Mouse (Mus musculus) fibroblast of lung, adult 2 months (primary cell): ENCODE data around the gene Mpzl3.
"Not testable (repeated sequence)": the region's sequence is repeated elsewhere in the genome, so short reads cannot be mapped to it uniquely, and the experiment has no call there.

Experiments used
- DNase-seq: peaks from one replicate; pipeline ENCODE4 v3.0.0-alpha.2; 2011; ENCODE audit warnings: low read depth

The Mpzl3 gene

DNA sequence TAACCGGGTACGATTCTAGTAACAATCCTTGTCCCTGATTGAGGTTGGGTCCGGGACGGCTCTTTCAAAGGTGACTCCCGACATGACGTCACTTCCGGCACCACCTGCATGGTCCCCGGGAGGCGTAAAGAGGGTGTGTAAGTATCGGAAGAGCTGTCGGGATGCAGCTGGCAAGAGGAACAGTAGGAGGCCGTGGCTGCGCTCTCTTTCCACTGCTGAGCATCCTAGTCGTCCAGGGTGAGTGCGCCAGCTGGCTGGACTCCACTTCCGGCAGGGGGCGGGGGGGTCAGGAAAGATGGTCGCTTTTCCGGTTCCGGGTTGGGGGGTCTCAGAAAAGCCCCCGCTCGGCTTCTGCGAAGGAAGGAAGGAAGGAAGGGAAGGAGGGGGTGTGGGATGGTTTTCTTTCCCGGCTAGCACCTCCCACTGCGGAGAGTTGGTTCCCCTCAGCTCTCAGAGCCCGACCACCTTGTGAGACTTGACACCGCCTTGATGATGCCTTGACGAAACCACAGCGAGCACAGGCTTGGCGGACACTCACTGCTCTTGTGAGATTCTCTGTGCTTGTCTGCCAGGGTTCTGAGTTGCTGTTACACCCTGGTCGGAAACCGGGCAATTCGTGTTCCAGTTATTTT is at the start of gene Mpzl3:
TSS of gene Mpzl3 (plus strand) at position 105 of the 632 bp plus-strand sequence.
- DNase-seq = peak; percentile 32

GRCm38 (mm10) chr9:45007404-45007803 is 47.6 kb upstream of the Mpzl3 start:
- DNase-seq = no peak

DNA sequence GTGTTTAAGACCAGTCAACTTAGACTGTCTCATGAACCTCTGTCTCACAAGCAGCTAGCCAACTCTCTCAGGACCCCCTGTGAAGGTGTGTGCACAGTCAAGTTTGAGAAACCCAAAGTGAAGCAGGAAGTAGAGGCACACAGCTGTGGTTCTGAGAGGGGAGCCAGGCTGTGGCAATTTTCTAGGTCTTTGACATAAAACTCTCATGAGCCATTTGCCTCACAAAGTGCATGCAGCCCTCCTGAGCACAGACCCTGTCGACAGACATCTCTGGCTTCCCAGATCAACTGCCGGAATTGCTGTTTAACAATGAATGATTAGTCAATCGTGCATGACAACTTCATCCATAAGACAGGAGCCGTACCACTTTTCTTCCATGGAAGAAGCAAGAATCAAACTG is 46.6 kb upstream of the Mpzl3 start:
- DNase-seq = no peak

DNA sequence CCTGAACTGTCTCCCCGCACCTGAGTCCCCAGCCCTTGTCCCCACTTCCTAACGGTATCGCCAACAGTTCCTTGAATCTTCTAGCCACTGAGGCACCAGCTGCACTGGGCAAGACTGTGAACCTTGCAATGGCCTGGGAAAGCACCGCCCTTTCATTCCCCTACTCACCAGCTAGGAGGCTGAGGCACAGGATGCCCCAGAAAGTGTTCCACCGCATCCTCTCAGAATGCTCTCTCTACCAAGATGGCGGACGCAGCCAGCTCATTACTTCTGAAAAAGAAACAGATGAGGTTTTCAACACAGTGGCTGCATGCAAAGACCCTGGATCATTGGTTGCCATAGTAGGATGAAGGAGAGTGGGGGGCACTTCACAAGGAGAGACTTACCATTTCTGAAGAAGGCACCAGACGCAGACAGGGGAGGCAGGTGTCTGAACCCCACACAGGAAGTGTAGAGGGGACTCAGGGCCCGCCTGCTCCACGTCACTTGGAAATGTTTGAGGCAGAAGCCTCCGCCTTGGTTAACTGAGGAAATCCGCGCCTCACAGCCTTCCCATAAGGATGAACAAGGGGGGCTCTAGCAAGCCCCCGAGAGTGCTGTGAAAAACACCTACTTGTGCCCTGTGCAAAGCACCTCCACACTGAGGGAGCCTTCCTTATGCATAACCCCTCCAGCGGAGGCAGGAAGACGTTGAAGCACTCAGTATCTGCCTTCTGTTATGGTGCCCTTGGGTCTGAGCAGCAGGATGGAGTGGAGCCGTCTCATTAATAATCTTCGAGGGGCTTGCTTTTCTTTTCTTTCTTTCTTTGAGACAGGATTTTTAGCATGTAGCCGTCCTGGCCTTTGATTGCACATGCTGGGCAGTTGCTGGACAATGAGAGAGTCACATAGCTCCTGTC is 45.6 kb upstream of the Mpzl3 start, which contains the start of gene Cd3e:
TSS of gene Cd3e (minus strand) at position 448 of the 899 bp plus-strand sequence.
- no peak for DNase-seq

GRCm38 (mm10) chr9:45010461-45010860 is 44.5 kb upstream of the Mpzl3 start:
- no peak for DNase-seq

- no peak for DNase-seq
These were observed 43.7 kb upstream of the Mpzl3 start for GRCm38 (mm10) chr9:45011291-45011690.

GRCm38 (mm10) chr9:45014879-45015278 is 40.1 kb upstream of the Mpzl3 start:
- DNase-seq = no peak

DNA sequence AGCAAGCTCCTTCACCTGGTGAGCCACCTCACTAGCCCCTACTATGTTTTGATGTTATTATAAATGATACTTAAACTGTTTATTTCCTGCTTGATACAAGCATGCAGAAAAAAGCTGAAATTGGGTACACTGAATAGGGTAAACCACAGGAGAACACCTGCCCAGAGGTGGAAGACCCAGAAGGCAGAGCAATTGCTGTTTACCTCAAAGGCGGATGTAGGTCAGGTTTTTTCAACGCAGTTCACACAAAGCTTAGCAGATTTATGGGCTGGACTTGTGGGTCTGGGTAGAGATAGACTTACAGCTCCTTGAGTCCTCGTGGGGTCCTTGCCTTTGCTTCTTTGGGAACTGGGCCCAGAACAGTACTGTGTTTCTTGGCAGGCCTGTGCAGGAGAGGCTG is 39.1 kb upstream of the Mpzl3 start:
- DNase-seq = no peak

- DNase-seq = no peak
These were observed 37.0 kb upstream of the Mpzl3 start for GRCm38 (mm10) chr9:45018031-45018430.

DNA sequence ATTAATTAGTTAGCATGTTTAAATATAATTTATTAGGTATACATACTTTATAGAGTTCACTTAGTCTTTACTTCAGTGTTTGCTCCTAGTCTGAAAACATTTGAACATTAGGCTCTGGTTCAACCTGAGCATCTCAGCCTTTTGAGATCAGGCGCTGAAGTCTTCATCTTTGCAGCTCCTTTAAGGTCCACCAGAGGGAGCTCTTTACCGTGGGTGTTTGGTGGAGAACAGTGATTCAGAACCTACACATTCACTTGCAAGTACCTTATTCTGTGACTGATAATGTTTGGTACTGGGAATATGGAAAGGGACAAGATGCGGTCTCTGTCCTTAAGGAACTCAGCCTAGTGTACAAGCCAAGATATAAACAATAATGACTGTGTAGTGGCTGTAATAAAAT is 32.2 kb upstream of the Mpzl3 start:
- peak; percentile 28 for DNase-seq

DNA sequence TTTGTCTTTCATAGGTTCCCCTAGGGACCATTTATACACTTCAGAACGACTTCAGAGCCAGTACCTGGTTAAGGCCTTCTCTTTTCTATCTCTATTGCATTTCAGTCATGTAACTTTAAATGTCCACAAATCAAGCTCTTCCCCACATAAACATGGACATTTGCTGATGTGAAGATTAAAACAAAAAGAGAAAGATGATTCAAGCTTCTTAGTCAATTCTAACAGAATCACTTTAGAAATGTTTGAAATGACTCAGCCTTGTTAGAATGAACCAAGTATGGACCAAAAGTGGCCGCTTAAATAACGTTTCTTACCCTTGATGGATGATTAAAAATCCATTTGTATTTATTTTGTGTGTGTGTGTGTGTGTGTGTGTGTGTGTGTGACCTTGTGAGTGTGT is 31.3 kb upstream of the Mpzl3 start:
- DNase-seq = no peak

- no peak for DNase-seq
These were observed 30.8 kb upstream of the Mpzl3 start for GRCm38 (mm10) chr9:45024187-45024586.

DNA sequence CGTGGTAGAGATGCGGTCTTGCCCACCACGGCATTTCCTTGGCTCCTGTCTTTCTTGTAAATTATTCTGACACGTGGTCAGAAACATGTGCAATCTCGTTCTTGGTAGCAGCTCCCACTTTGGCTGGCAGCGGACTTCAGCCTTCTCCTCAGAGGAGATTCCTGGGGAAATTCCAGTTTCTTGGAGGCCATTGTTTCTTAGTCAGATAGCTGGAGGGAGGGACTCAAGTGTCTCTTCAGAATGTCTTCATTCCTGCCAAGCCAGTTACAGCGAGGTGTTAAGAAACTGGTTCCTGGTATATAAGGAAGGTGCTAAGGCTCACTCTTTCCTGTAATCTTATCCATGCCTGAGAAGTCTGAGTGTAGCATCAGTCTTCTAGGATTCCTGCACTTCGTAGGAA is 27.6 kb upstream of the Mpzl3 start:
- no peak for DNase-seq

DNA sequence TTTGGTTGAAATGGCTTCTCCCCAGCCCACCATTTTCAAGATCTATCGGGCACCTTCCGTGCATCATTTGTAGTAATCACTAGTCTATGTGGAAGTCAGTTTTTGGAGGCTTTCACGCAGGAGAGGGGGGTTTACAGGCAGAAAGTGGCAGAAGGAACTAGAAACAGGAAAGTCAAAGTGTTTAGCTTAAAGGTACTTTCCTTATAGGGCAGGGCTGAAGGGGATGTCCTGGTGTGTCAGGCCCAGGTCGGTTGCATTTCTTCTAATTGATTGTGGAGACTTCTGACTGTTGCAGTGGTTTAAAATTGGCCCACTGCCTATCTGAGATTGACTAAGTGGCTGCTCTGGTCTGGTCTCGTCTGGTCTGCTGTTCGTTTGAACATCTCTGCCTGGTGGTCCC is 24.6 kb upstream of the Mpzl3 start:
- no peak for DNase-seq

DNA sequence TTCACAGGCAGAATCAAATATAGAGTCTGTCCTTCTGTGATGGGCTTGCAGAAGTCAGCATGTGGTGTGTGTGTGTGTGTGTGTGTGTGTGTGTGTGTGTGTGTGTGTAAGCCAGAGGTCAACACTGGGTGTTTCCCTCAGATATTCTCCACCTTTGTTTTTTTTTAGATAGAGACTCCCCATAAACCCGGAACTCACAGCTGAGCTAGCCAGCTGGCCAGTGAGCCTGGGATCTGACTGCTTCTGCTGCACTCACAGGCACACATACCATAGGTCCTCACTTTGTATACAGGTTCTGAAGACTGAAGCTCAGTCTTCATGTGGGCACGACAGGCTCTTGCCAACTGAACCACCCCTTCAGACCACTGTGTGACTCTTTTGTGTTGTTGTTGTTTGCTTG is 22.7 kb upstream of the Mpzl3 start:
- no peak for DNase-seq

- no peak for DNase-seq
These were observed 20.5 kb upstream of the Mpzl3 start for GRCm38 (mm10) chr9:45034526-45034925.

DNA sequence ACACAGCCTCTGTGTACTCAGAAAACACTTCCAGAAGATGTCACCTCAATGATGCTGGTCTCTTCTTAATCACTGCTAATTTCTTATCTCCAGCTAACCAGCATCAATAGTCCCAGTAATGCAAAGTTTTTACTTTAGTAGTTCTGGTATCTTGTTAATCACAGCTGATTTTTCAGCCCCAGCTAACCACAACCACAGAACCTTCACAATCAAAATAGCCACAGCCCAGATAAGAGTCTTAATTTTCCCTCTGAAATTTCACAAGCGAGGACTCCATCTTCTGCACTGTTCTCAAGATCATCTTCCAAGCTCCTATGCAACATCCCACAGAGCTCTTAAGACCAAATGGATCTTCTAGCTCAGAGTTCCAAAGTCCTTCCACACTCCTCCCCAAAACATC is 17.2 kb upstream of the Mpzl3 start:
- DNase-seq = not testable (repeated sequence)

GRCm38 (mm10) chr9:45039499-45039898 is 15.5 kb upstream of the Mpzl3 start, which contains the start of gene Mpzl2:
Gene Mpzl2 (plus strand): TSS chr9:45039799.
- DNase-seq = no peak

- no peak for DNase-seq
These were observed 14.7 kb upstream of the Mpzl3 start for GRCm38 (mm10) chr9:45040066-45040845.

- DNase-seq = no peak
These were observed 13.7 kb upstream of the Mpzl3 start for GRCm38 (mm10) chr9:45041131-45041838.

DNA sequence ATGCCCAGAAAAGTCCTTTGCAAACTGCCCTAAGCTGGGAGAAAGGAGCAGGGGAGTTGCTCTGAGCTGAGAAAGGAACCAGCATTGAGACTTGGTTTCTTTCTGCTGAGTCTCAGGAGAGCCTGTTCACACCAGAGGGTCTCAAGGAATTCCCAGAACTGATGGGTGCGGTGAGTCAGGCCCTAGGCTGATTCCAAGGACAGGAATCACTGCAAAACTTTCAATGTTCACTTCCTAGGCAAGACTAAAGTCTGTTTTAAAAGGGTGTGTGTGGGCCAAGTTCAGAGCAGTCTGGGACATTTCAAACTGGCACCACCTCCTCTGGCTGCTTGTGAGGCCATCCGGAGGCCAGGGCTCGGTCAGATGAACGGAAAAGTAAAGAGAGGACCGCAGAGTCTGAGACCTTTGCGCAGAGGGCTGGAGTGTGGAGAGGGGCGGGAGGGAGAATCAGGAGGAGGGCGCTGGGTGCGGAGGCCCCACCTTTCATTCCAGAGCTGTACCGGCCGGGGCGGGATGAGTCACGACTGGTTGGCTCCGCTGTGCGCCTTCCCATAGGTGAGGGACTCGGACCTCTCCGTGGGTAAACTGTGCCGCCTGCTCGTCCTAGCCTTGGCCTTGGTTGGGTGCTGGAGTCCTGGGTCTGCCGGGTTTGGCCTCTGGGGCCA is 12.8 kb upstream of the Mpzl3 start:
- no peak for DNase-seq
